9 mouse cellular contexts compared by ENCODE assay signal in genomic region chr6:83267616-83268015, GRCm38 (mm10). TPM values are rescaled to one million over a fixed set of nuclear protein-coding genes. Genes with fewer than 3 reads are reported as not detected.
A peak's percentile ranks its signal among the peaks of the same experiment; 100 is the strongest.
DNase-seq lines count a peak whose midpoint lies in the region; ATAC-seq lines count a peak whose summit lies in the region.
"Had no signal": no experiment of that assay in that cellular context is flagged by ENCODE, and none has a peak within 500 bp of the region (broad histone marks: within the 10 kb centered on the region; RNA-seq: fewer than 3 reads in every experiment).

No protein-coding gene starts in this region.

- no peaks in the 10 kb centered on the region for H3K9me3 ChIP-seq in kidney, embryonic 15.5 days (replicated peaks)
- H3K9me3 ChIP-seq in embryonic facial prominence, embryonic 12.5 days, result no peaks in the 10 kb centered on the region
- H3K9me3 ChIP-seq in hindbrain, embryonic 13.5 days, result no peaks in the 10 kb centered on the region
- no peaks in the 10 kb centered on the region for H3K9me3 ChIP-seq in midbrain, embryonic 16.5 days (replicated peaks; ENCODE audit: control insufficient read depth, low read length, poor library complexity, severe bottlenecking)

- H3K4me2 ChIP-seq in kidney, embryonic 15.5 days, result peak overlapping the region; percentile 68
- peak overlapping the region; percentile 54 for H3K4me2 ChIP-seq in embryonic facial prominence, embryonic 12.5 days (replicated peaks)
- peak overlapping the region; percentile 53 for H3K4me2 ChIP-seq in hindbrain, embryonic 13.5 days
- H3K4me2 ChIP-seq in midbrain, embryonic 16.5 days (ENCODE audit: low read length), result peak overlapping the region; percentile 65

- peaks cover 13% of the 10 kb centered on the region for H3K4me1 ChIP-seq in kidney, embryonic 15.5 days
- H3K4me1 ChIP-seq in embryonic facial prominence, embryonic 12.5 days, result peaks cover 6% of the 10 kb centered on the region; the same call in 1 of the 2 replicates
- H3K4me1 ChIP-seq in hindbrain, embryonic 13.5 days (replicated peaks), result peaks cover 11% of the 10 kb centered on the region
- peaks cover 7% of the 10 kb centered on the region for H3K4me1 ChIP-seq in midbrain, embryonic 16.5 days (ENCODE audit: control insufficient read depth, insufficient read depth, low read length)

- H3K27me3 ChIP-seq in kidney, embryonic 15.5 days, result no peaks in the 10 kb centered on the region
- H3K27me3 ChIP-seq in embryonic facial prominence, embryonic 12.5 days, result no peaks in the 10 kb centered on the region
- H3K27me3 ChIP-seq in hindbrain, embryonic 13.5 days, result 0 out of 2 replicates have a peak, but pooled peaks cover 9% of the 10 kb centered on the region
- no peaks in the 10 kb centered on the region for H3K27me3 ChIP-seq in midbrain, embryonic 16.5 days (ENCODE audit: control insufficient read depth, insufficient read depth, low read depth, low read length)
- H3K27me3 ChIP-seq: Patski had no signal

- ATAC-seq in kidney, embryonic 15.5 days (replicated peaks; ENCODE audit: low FRiP score), result no peak
- no peak for ATAC-seq in embryonic facial prominence, embryonic 12.5 days (ENCODE audit: insufficient number of reproducible peaks, insufficient read depth, low FRiP score, low TSS enrichment)
- ATAC-seq in hindbrain, embryonic 13.5 days (ENCODE audit: low FRiP score), result no peak
- ATAC-seq in midbrain, embryonic 16.5 days, result no peak

- 0 out of 2 replicates have a peak overlapping the region, but pooled peaks have one; percentile 24 for H3K27ac ChIP-seq in kidney, embryonic 15.5 days
- no peak overlapping the region for H3K27ac ChIP-seq in embryonic facial prominence, embryonic 12.5 days
- H3K27ac ChIP-seq in hindbrain, embryonic 13.5 days, result peak overlapping the region; percentile 93
- H3K27ac ChIP-seq in midbrain, embryonic 16.5 days (ENCODE audit: low read length), result peak overlapping the region; percentile 82

- H3K9ac ChIP-seq in kidney, embryonic 15.5 days, result no peak overlapping the region
- no peak overlapping the region for H3K9ac ChIP-seq in embryonic facial prominence, embryonic 12.5 days
- H3K9ac ChIP-seq in hindbrain, embryonic 13.5 days, result peak overlapping the region; percentile 43
- H3K9ac ChIP-seq in midbrain, embryonic 16.5 days (ENCODE audit: low read depth, low read length), result peak overlapping the region; percentile 42; the same call in 1 of the 2 replicates

- no peaks in the 10 kb centered on the region for H3K36me3 ChIP-seq in kidney, embryonic 15.5 days
- H3K36me3 ChIP-seq in embryonic facial prominence, embryonic 12.5 days, result no peaks in the 10 kb centered on the region
- no peaks in the 10 kb centered on the region for H3K36me3 ChIP-seq in hindbrain, embryonic 13.5 days
- H3K36me3 ChIP-seq in midbrain, embryonic 16.5 days (ENCODE audit: control insufficient read depth, insufficient read depth, low read length), result no peaks in the 10 kb centered on the region

- WGBS in kidney, embryonic 15.5 days, result 68% methylated on average over 4 of the region's 4 CpGs
- 69% methylated on average over 4 of the region's 4 CpGs for WGBS in embryonic facial prominence, embryonic 12.5 days
- WGBS in hindbrain, embryonic 13.5 days, result 71% methylated on average over 4 of the region's 4 CpGs
- 61% methylated on average over 4 of the region's 4 CpGs for WGBS in midbrain, embryonic 16.5 days

- DNase-seq in kidney, postnatal 14 days, result no peak
- no peak for DNase-seq in natural killer cell, adult 2 months (ENCODE audit: low spot score in 2 of 2)
- DNase-seq in T-cell, adult 2 months (ENCODE audit: low spot score), result no peak
- DNase-seq in spleen, postnatal 10 days (ENCODE audit: low spot score in 2 of 2), result no peak

- peak overlapping the region; percentile 60 for H3K4me3 ChIP-seq in kidney, embryonic 15.5 days (replicated peaks)
- 0 out of 2 replicates have a peak overlapping the region, but pooled peaks have one; percentile 9 for H3K4me3 ChIP-seq in embryonic facial prominence, embryonic 12.5 days
- H3K4me3 ChIP-seq in hindbrain, embryonic 13.5 days, result peak overlapping the region; percentile 43
- H3K4me3 ChIP-seq in midbrain, embryonic 16.5 days (ENCODE audit: low read depth, low read length), result no peak overlapping the region

RNA-seq across cellular contexts. Expression of gene Slc4a5, which starts 48.0 kb away (rescaled TPM):
- 0.44 and 0.59 TPM in 2 replicates for polyA plus RNA-seq in kidney, embryonic 15.5 days (2015; fragmentation: Nextera tagmentation; extraction: Ambion mirVana)
- polyA plus RNA-seq in embryonic facial prominence, embryonic 12.5 days (2016; fragmentation: Nextera tagmentation; extraction: Ambion mirVana), result 0.62 and 1.1 TPM in 2 replicates
- 2.3 and 5.4 TPM in 2 replicates for polyA plus RNA-seq in hindbrain, embryonic 13.5 days (2015; fragmentation: Nextera tagmentation; extraction: Ambion mirVana)
- 0.40 and 0.49 TPM in 2 replicates for polyA plus RNA-seq in midbrain, embryonic 16.5 days (2015; fragmentation: Nextera tagmentation; extraction: Ambion mirVana)

RNA-seq across cellular contexts. Expression of gene Mthfd2, which starts 58.1 kb away (rescaled TPM):
- 39.7 and 44.9 TPM in 2 replicates for polyA plus RNA-seq in kidney, embryonic 15.5 days (2015; fragmentation: Nextera tagmentation; extraction: Ambion mirVana)
- polyA plus RNA-seq in embryonic facial prominence, embryonic 12.5 days (2016; fragmentation: Nextera tagmentation; extraction: Ambion mirVana), result 36.4 and 39.7 TPM in 2 replicates
- 23.8 and 26.3 TPM in 2 replicates for polyA plus RNA-seq in hindbrain, embryonic 13.5 days (2015; fragmentation: Nextera tagmentation; extraction: Ambion mirVana)
- polyA plus RNA-seq in midbrain, embryonic 16.5 days (2015; fragmentation: Nextera tagmentation; extraction: Ambion mirVana), result 34.7 and 37.1 TPM in 2 replicates

RNA-seq across cellular contexts. Expression of gene Mob1a, which starts 58.2 kb away (rescaled TPM):
- polyA plus RNA-seq in kidney, embryonic 15.5 days (2015; fragmentation: Nextera tagmentation; extraction: Ambion mirVana), result 69.6 and 70.6 TPM in 2 replicates
- polyA plus RNA-seq in embryonic facial prominence, embryonic 12.5 days (2016; fragmentation: Nextera tagmentation; extraction: Ambion mirVana), result 62.8 and 71.0 TPM in 2 replicates
- 27.3 and 27.6 TPM in 2 replicates for polyA plus RNA-seq in hindbrain, embryonic 13.5 days (2015; fragmentation: Nextera tagmentation; extraction: Ambion mirVana)
- polyA plus RNA-seq in midbrain, embryonic 16.5 days (2015; fragmentation: Nextera tagmentation; extraction: Ambion mirVana), result 19.2 and 20.8 TPM in 2 replicates

Comparison
In these comparisons a context has a peak if more than half of its experiments do, and no peak if none do; other contexts are left out.
1. H3K9ac ChIP-seq: peak in hindbrain, embryonic 13.5 days (single experiment) and midbrain, embryonic 16.5 days (single experiment); none in kidney, embryonic 15.5 days (single experiment) and embryonic facial prominence, embryonic 12.5 days (single experiment).
2. Peak in every context shown above with its lines, with median percentiles within 50 percentile points of each other: H3K4me2 ChIP-seq.